Mouse (Mus musculus): Measurements from ENCODE around the gene Gnb3. TPM values are rescaled to one million over a fixed set of nuclear protein-coding genes. Genes with fewer than 3 reads are reported as not detected.
A peak's percentile ranks its signal among the peaks of the same experiment; 100 is the strongest.

Gene Gnb3
- polyA plus RNA-seq, 1 experiment from 2014 or later, result 1.2 TPM

- H3K36me3 ChIP-seq (ENCODE audit: insufficient read depth, low read length), result peaks cover 36% of the 10 kb centered on the region
- 0 out of 2 replicates have a peak overlapping the region, but pooled peaks have one; percentile 8 for H3K27ac ChIP-seq
- peak; percentile 66 for DNase-seq (ENCODE audit: low spot score)
- no peaks in the 10 kb centered on the region for H3K27me3 ChIP-seq (ENCODE audit: insufficient read depth, low read length)
- H3K4me2 ChIP-seq (ENCODE audit: low read length), result peak overlapping the region; percentile 62
- 61% methylated on average over 9 of the region's 9 CpGs for WGBS
- ATAC-seq (replicated peaks; ENCODE audit: low FRiP score, low read depth), result no peak
- TF ChIP-seq CTCF (IDR thresholded peaks at IDR 0.05; ENCODE audit: low read depth), result no peak
- H3K4me1 ChIP-seq (replicated peaks; ENCODE audit: insufficient read depth, low read length), result peaks cover 19% of the 10 kb centered on the region; the same call in 1 of the 2 replicates
- 0 out of 2 replicates have a peak overlapping the region, but pooled peaks have one; percentile 74 for H3K4me3 ChIP-seq (replicated peaks; ENCODE audit: low read depth, low read length)
- H3K9me3 ChIP-seq (replicated peaks; ENCODE audit: low read length), result no peaks in the 10 kb centered on the region
- no peak overlapping the region for H3K9ac ChIP-seq (ENCODE audit: low read depth, low read length)
These were observed 25.0 kb downstream of the Gnb3 start for GRCm38 (mm10) chr6:124814858-124815774.

DNA sequence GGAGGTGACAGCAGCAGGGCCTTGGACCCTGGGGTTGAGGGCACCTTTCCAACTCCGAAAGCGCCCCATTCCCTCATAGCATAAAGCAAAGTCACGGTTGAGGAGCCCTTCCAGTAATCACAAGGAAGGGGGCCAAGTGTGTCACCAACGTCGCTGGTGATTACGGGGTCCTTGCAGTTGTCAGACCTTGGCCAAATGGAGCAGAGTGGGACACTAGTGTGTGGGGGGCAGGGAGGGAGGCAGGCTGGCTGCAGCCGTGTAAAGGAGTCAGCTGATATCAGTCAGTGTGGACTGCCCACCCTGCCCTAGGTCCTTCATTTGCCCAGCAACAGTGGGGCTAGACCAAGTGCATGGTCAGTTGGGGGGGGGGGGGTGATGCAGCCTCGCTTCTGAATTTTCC, 25.6 kb downstream of the Gnb3 start:
- H3K9me3 ChIP-seq (replicated peaks; ENCODE audit: low read length), result no peaks in the 10 kb centered on the region
- H3K27ac ChIP-seq, result peak overlapping the region; percentile 86
- H3K9ac ChIP-seq (ENCODE audit: low read depth, low read length), result peak overlapping the region; percentile 81; the same call in 1 of the 2 replicates
- WGBS, result 18% methylated on average over 8 of the region's 8 CpGs
- no peak for TF ChIP-seq CTCF (IDR thresholded peaks at IDR 0.05; ENCODE audit: low read depth)
- peak overlapping the region; percentile 62 for H3K4me2 ChIP-seq (ENCODE audit: low read length)
- ATAC-seq (replicated peaks; ENCODE audit: low FRiP score, low read depth), result peak; percentile 40
- peak; percentile 44 for DNase-seq (ENCODE audit: low spot score)
- H3K36me3 ChIP-seq (ENCODE audit: insufficient read depth, low read length), result peaks cover 30% of the 10 kb centered on the region
- H3K4me3 ChIP-seq (replicated peaks; ENCODE audit: low read depth, low read length), result peak overlapping the region; percentile 74
- no peaks in the 10 kb centered on the region for H3K27me3 ChIP-seq (ENCODE audit: insufficient read depth, low read length)
- peaks cover 22% of the 10 kb centered on the region; the same call in 1 of the 2 replicates for H3K4me1 ChIP-seq (replicated peaks; ENCODE audit: insufficient read depth, low read length)

GRCm38 (mm10) chr6:124813933-124814332, 26.1 kb downstream of the Gnb3 start, which contains the start of gene Tpi1:
Gene Tpi1 (minus strand): TSS chr6:124814296.
- Histone ChIP-seq H3K4me1 (replicated peaks; ENCODE audit: insufficient read depth, low read length) (peaks cover 22% of the 10 kb centered on the region; the same call in 1 of the 2 replicates), H3K9me3 (replicated peaks; ENCODE audit: low read length) (no peaks in the 10 kb centered on the region), H3K36me3 (ENCODE audit: insufficient read depth, low read length) (peaks cover 26% of the 10 kb centered on the region), H3K27me3 (ENCODE audit: insufficient read depth, low read length) (no peaks in the 10 kb centered on the region), H3K27ac (peak within 1 kb of the TSS; percentile 86), H3K4me2 (ENCODE audit: low read length) (peak within 1 kb of the TSS; percentile 62), H3K4me3 (replicated peaks; ENCODE audit: low read depth, low read length) (peak within 1 kb of the TSS; percentile 74), H3K9ac (ENCODE audit: low read depth, low read length) (peak within 1 kb of the TSS; percentile 81)
- 0 out of 2 replicates have a peak, but pooled peaks have one; percentile 2 for TF ChIP-seq CTCF (IDR thresholded peaks at IDR 0.05; ENCODE audit: low read depth)
- DNase-seq (ENCODE audit: low spot score) (peak; percentile 98), ATAC-seq (replicated peaks; ENCODE audit: low FRiP score, low read depth) (peak; percentile 86)
- WGBS, result under 1% methylated on average over 22 of the region's 22 CpGs

- ATAC-seq (replicated peaks; ENCODE audit: low FRiP score, low read depth) (peak; percentile 26; the same call in 1 of the 2 replicates), DNase-seq (ENCODE audit: low spot score) (peak; percentile 75)
- no peak for TF ChIP-seq CTCF (IDR thresholded peaks at IDR 0.05; ENCODE audit: low read depth)
- Histone ChIP-seq H3K36me3 (ENCODE audit: insufficient read depth, low read length) (peaks cover 22% of the 10 kb centered on the region), H3K27me3 (ENCODE audit: insufficient read depth, low read length) (no peaks in the 10 kb centered on the region), H3K4me1 (replicated peaks; ENCODE audit: insufficient read depth, low read length) (peaks cover 22% of the 10 kb centered on the region; the same call in 1 of the 2 replicates), H3K4me3 (replicated peaks; ENCODE audit: low read depth, low read length) (peak overlapping the region; percentile 74), H3K9ac (ENCODE audit: low read depth, low read length) (peak overlapping the region; percentile 81), H3K9me3 (replicated peaks; ENCODE audit: low read length) (no peaks in the 10 kb centered on the region), H3K4me2 (ENCODE audit: low read length) (peak overlapping the region; percentile 62), H3K27ac (peak overlapping the region; percentile 86)
- WGBS, result under 1% methylated on average over 18 of the region's 18 CpGs
These were observed 26.6 kb downstream of the Gnb3 start for GRCm38 (mm10) chr6:124813496-124813895.

DNA sequence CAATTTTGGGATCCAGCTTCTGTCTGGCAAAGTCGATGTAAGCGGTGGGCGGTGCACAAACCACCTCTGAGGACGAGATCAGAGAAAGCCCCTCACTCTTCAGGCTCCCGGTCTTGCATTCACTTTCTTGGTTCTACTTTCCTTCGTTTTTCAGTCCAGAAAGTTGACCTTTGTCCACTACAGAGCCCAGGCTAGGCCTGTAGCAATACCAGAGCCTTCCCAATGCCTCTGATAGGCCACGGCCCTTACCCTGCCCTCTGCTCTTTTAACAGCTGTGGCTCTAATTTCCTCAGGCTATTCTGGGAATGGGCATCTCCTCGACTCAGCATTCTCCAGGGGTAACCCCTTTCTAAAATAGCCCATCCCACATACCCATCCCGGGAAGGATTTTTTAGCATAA, 27.2 kb downstream of the Gnb3 start:
- DNase-seq (ENCODE audit: low spot score) (no peak), ATAC-seq (replicated peaks; ENCODE audit: low FRiP score, low read depth) (no peak)
- no peaks in the 10 kb centered on the region for H3K27me3 ChIP-seq (ENCODE audit: insufficient read depth, low read length)
- H3K4me3 ChIP-seq (replicated peaks; ENCODE audit: low read depth, low read length), result peak overlapping the region; percentile 74
- TF ChIP-seq CTCF (IDR thresholded peaks at IDR 0.05; ENCODE audit: low read depth), result no peak
- H3K4me1 ChIP-seq (replicated peaks; ENCODE audit: insufficient read depth, low read length), result peaks cover 26% of the 10 kb centered on the region; the same call in 1 of the 2 replicates
- H3K4me2 ChIP-seq (ENCODE audit: low read length), result peak overlapping the region; percentile 62
- peak overlapping the region; percentile 81 for H3K9ac ChIP-seq (ENCODE audit: low read depth, low read length)
- H3K9me3 ChIP-seq (replicated peaks; ENCODE audit: low read length), result no peaks in the 10 kb centered on the region
- peaks cover 16% of the 10 kb centered on the region; the same call in 1 of the 2 replicates for H3K36me3 ChIP-seq (ENCODE audit: insufficient read depth, low read length)
- 19% methylated on average over 9 of the region's 9 CpGs for WGBS
- peak overlapping the region; percentile 86; the same call in 1 of the 2 replicates for H3K27ac ChIP-seq

Measured in kidney, postnatal 0 days (tissue).